Mouse (Mus musculus): Measurements from ENCODE around the gene E330009J07Rik.

The E330009J07Rik gene

DNA sequence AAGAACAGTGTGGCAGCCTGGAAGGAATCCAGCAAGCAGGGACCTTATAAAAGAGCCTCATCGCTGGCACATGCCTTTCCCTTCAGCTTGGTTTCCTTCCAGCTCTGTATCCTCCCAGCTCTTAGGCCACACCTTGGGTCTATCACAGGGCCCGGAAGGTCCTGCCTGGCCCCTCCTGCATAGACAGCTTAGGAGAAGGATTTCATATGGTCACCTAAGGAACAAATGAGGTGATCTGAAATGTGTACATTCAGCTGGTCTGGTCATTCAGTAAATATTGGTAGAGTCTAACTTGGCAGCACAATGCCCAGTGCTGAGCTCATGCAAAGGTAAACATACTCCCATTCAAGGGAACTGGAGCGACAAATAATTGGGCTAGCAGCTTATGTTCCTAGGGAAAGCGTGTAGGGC is 6.4 kb downstream of the E330009J07Rik start:
- DNase-seq: peak; percentile 18

GRCm38 (mm10) chr6:40428696-40429095 is 7.2 kb downstream of the E330009J07Rik start:
- no peak for DNase-seq

- no peak for DNase-seq
Observed at GRCm38 (mm10) chr6:40427441-40427840, 8.5 kb downstream of the E330009J07Rik start.

DNA sequence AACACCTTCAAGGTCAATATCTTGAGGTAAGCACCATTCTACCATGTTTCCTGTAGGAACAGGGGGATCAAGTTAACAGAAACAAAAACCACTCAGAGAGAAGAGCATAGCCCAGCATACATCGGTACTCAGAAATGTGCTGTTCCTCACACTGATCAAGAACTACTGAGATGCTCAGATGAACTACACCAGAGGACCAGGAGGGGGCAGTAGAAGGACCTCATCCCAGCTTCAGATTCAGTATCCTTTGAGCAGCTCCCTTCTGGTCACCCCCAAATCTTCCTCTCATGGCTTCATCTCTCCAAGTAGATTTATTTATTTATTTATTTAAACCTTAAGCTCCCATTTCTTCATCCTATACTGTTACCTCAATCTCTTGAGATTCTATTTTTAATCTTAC is 12.2 kb downstream of the E330009J07Rik start:
- peak; percentile 68 for DNase-seq

DNA sequence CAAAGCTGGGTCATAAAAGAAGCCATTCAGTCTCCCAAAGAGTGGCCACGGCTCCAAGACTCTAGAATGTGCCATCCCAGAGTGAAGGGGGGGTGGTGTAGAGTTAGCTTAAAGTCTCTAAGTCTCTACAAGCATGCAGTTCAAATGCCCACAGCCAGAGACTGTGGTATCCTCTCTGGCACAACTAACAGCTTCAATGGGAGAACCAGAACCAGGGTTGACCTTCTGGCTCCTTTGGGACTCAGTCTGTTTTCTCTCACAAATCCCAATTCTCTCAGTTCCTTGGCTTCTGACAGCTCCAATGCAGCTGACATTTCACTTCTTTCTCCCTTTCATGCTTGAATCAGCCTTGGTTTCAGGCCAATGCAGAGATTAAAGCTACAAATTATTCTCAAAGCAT is 12.9 kb downstream of the E330009J07Rik start:
- DNase-seq: peak; percentile 5

DNA sequence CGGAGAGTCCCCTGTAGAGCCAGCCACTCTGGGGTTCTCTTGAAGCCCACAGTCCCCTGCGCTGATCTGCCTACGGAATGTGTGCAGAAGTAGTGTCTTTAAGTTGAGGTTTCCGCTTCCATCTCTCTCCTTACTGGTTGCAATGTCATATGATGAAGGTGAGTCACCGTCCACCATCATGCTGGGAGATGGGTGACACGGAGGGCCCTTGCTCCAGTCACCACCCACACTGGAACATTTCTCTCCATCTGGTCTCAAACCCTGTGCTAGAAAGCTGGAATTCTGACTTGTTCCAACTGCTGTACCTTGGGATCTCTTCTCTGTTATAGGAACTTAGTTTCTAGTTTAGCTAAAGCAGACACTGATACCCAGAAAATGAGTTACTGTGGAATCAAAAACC is 14.8 kb downstream of the E330009J07Rik start:
- DNase-seq: no peak

GRCm38 (mm10) chr6:40418386-40418785 is 17.5 kb downstream of the E330009J07Rik start:
- no peak for DNase-seq

GRCm38 (mm10) chr6:40415799-40416198 is 20.1 kb downstream of the E330009J07Rik start:
- no peak for DNase-seq

DNA sequence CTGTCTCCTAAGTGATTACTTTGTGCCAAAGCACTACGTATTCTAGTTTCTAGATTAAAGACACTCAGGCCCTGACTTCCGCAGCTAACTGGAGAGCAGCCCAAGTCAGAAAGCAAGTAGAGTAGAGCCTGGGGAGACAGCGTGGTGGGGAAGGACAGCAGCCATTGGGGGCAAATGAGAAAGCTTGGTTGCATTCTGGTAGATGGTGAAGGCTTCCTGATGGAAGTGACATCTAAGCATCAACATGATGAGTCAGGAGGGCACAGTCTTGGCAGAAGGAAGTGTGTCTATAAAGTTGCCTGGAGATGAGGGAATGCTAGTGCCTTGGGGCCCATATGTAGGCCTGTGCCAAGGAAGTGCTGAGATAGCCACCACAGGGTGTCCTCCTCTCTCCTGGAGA is 22.4 kb downstream of the E330009J07Rik start:
- no peak for DNase-seq

- DNase-seq: no peak
Observed at GRCm38 (mm10) chr6:40413046-40413445, 22.9 kb downstream of the E330009J07Rik start.

GRCm38 (mm10) chr6:40411085-40411484 is 24.9 kb downstream of the E330009J07Rik start:
- DNase-seq: no peak

DNA sequence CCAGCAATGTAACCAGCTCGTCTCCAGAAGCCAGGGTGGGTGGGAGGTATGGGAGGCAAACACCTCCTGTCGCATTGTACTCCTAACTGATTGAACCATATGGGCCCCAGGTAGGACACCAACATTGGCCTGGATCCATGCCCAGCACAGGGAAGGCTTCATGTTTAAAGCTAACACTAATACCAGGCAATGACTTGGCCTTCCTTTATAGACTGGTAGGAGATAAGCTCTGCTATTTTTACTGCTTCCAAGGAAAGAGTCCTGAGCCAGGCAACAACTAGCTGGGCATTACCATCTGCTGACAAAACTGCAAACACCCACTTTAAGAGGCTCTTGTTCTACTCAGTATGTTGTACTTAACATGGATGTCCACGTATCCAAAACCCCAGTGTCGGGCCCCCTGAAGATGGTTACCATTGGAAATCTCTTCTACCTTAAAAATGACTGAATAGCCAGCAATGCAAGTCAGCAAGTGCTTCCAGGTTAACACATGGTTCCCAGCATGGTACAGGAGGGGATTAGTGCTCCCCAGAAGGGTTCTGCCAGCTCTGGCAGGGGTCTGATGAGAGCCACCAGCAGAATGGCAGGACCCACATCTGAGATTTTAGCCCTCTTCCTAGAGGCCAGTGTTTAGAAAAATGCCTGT is 32.2 kb downstream of the E330009J07Rik start:
- no peak for DNase-seq

DNA sequence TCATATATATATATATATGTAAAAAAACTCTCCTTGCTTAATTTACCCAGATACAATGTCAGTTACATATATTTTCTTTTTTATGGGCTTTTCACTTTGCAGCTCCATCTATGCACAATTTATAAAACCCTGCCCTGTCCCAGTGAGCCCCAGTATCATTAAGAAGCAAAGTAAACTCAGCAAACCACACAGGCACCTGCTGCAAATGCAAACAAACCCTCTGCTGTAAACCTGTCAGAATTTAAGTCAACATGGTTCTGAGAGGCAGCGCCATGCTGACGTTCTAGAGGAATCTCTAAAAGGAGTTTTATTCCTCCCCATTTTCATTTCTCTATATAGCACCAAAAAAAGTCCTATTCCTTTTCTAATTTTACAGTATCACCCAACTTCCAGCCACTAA is 33.9 kb downstream of the E330009J07Rik start:
- DNase-seq: no peak

- peak; percentile 88 for DNase-seq
Observed at GRCm38 (mm10) chr6:40393213-40393612, 42.7 kb downstream of the E330009J07Rik start.

- no peak for DNase-seq
Observed at GRCm38 (mm10) chr6:40390975-40391374, 45.0 kb downstream of the E330009J07Rik start.

- no peak for DNase-seq
Observed at GRCm38 (mm10) chr6:40388660-40389059, 47.3 kb downstream of the E330009J07Rik start.

GRCm38 (mm10) chr6:40385682-40386081 is 50.3 kb downstream of the E330009J07Rik start:
- no peak for DNase-seq

- DNase-seq: no peak
Observed at GRCm38 (mm10) chr6:40381908-40382307, 54.0 kb downstream of the E330009J07Rik start.

DNA sequence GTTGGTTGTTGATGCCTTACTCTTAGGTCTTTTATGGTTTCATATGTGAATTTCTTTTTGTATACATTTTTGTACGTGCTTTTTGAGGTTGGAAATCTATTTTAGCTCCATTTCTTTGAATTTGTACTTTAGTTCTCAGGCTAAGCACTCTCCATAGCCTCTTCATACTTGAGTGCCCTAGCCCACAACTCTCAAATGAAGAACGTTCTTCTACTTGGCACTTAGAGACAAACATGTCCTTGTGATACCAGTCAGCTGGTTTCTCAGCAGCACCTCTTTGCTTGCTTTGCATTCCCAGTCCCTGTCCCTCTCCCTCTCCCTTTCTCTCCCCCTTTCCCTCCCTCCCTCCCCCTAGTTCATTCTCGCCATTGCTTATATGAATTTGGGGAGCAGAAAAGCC is 55.8 kb downstream of the E330009J07Rik start:
- no peak for DNase-seq

GRCm38 (mm10) chr6:40371031-40371430 is 64.9 kb downstream of the E330009J07Rik start:
- no peak for DNase-seq

DNA sequence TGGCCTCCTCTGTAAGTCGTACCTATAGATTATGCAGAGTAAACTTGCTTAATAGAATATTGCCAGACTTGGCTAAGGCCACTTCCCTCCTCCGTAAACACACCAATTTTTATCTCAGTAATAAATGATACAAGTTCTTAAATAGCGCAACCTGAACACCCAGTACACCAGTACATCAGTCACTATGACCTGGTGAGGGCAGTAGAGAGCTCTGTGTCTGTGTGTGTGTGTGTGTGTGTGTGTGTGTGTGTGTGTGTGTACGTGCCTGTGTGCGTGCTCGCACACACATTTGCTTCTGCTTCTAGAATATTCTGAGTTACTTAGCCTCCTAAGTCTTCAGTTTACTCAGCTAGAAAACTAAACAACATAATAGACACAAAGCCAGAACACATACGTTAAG is 82.6 kb downstream of the E330009J07Rik start:
- DNase-seq: no peak

Measured in lung, postnatal 10 days (tissue).